ENCODE assay signal across 8 mouse cellular contexts in genomic region chr17:17063628-17064494, GRCm38 (mm10). TPM values are rescaled to one million over a fixed set of nuclear protein-coding genes. Genes with fewer than 3 reads are reported as not detected.
A peak's percentile ranks its signal among the peaks of the same experiment; 100 is the strongest.
DNase-seq lines count a peak whose midpoint lies in the region; ATAC-seq and TF ChIP-seq lines count a peak whose summit lies in the region.
"Not testable (repeated sequence)": the region's sequence is repeated elsewhere in the genome, so short reads cannot be mapped to it uniquely, and the experiment has no call there.

TSS of gene Zfp960 (plus strand) at chr17:17064113.

- peak; percentile 87 to 97 for DNase-seq in adrenal gland, adult (ENCODE audit: inconsistent age in 2 of 2, low spot score in 1 of 2)
- peak; percentile 93 for DNase-seq in gastrocnemius, adult 18-20 months (ENCODE audit: low spot score)
- peak; percentile 92 for DNase-seq in layer of hippocampus, adult 9-11 months
- DNase-seq in lung, adult 2 months = peak; percentile 86
- DNase-seq in ovary, adult 18-20 months (ENCODE audit: low spot score) = peak; percentile 80
- peak; percentile 19 for DNase-seq in thymus, postnatal 25 days

- H3K9me3 ChIP-seq in hindbrain, embryonic 12.5 days (replicated peaks) = not testable (repeated sequence)

- not testable (repeated sequence) for TF ChIP-seq CTCF in cortical plate, adult 2 months (IDR thresholded peaks at IDR 0.05; ENCODE audit: extremely low read depth, insufficient read depth, low read length); lung, adult 2 months (IDR thresholded peaks at IDR 0.05; ENCODE audit: insufficient read depth, low read length)

- under 1% methylated on average over 18 of the region's 21 CpGs for WGBS in hindbrain, embryonic 12.5 days
- under 1% methylated on average over 17 of the region's 21 CpGs for WGBS in lung, adult 2 months

- not testable (repeated sequence) for H3K27ac ChIP-seq in cortical plate, adult 2 months (ENCODE audit: insufficient read depth, low read length); hindbrain, embryonic 12.5 days

- peak within 1 kb of the TSS; percentile 45 for H3K9ac ChIP-seq in hindbrain, embryonic 12.5 days

- peak within 1 kb of the TSS; percentile 54 for H3K4me3 ChIP-seq in cortical plate, adult 2 months (ENCODE audit: insufficient read depth, low read length)
- H3K4me3 ChIP-seq in hindbrain, embryonic 12.5 days = peak within 1 kb of the TSS; percentile 47
- H3K4me3 ChIP-seq in lung, adult 2 months (replicated peaks; ENCODE audit: extremely low read depth, low read depth, low read length) = peak within 1 kb of the TSS; percentile 69

- not testable (repeated sequence) for H3K36me3 ChIP-seq in hindbrain, embryonic 12.5 days

- peak within 1 kb of the TSS; percentile 54 for H3K4me2 ChIP-seq in hindbrain, embryonic 12.5 days (replicated peaks)

- not testable (repeated sequence) for H3K27me3 ChIP-seq in hindbrain, embryonic 12.5 days

- not testable (repeated sequence) for H3K4me1 ChIP-seq in cortical plate, adult 2 months (ENCODE audit: control insufficient read depth, insufficient read depth, low read length); hindbrain, embryonic 12.5 days; lung, adult 2 months (ENCODE audit: control insufficient read depth, insufficient read depth, low read length)

- ATAC-seq in hindbrain, embryonic 12.5 days (ENCODE audit: low FRiP score) = peak; percentile 100

- not testable (repeated sequence) for TF ChIP-seq POLR2A in cortical plate, adult 2 months (IDR thresholded peaks at IDR 0.05; ENCODE audit: extremely low read depth, insufficient read depth, low read length); lung, adult 2 months (IDR thresholded peaks at IDR 0.05; ENCODE audit: borderline replicate concordance, extremely low read depth, low read depth, low read length)

RNA-seq across cellular contexts. Expression of gene Zfp960, which starts in this region (rescaled TPM):
- polyA plus RNA-seq in cortical plate, adult 2 months (2012; rRNA removed) = 2.5 and 2.9 TPM in 2 replicates
- total RNA-seq in gastrocnemius, adult 18-20 months (2021) = 1 to 10 TPM; 5.4 to 5.6 TPM
- polyA plus RNA-seq in hindbrain, embryonic 12.5 days (2016; fragmentation: Nextera tagmentation; extraction: Ambion mirVana) = 4.4 and 4.8 TPM in 2 replicates
- 0.27 and 0.38 TPM in 2 replicates for polyA plus RNA-seq in lung, adult 2 months (2012; rRNA removed)

Comparison
In these comparisons a context has a peak if more than half of its experiments do, and no peak if none do; other contexts are left out.
1. Peak in DNase-seq and H3K4me3 ChIP-seq in lung, adult 2 months; RNA of the gene not detected or under 1 TPM.
2. DNase-seq: peak in every context shown above with its lines; median percentile 93 in gastrocnemius, adult 18-20 months; 92 in adrenal gland, adult; 92 in layer of hippocampus, adult 9-11 months; 86 in lung, adult 2 months; 80 in ovary, adult 18-20 months; 19 in thymus, postnatal 25 days.